Mouse (Mus musculus): ENCODE results near the gene Dnmt1. TPM values are rescaled to one million over a fixed set of nuclear protein-coding genes. Genes with fewer than 3 reads are reported as not detected.

Gene Dnmt1
- total RNA-seq (2014; rRNA removed): 83.1 and 101 TPM in 2 replicates
- 36.2 and 39.9 TPM in 2 replicates for polyA plus RNA-seq (2015; fragmentation: Nextera tagmentation; extraction: Ambion mirVana)

GRCm38 (mm10) chr9:20959430-20959938, at the start of gene Dnmt1:
Gene Dnmt1, minus strand, starts transcription at chr9:20959888.
- Histone ChIP-seq H3K27me3 (ENCODE audit: insufficient read depth, low read length) (no peaks in the 10 kb centered on the region), H3K36me3 (ENCODE audit: insufficient read depth) (no peaks in the 10 kb centered on the region), H3K4me3 (ENCODE audit: low read depth, low read length) (no peak within 1 kb of the TSS), H3K9me3 (ENCODE audit: low read length) (no peaks in the 10 kb centered on the region), H3K9ac (no peak within 1 kb of the TSS), H3K4me1 (ENCODE audit: insufficient read depth) (no peaks in the 10 kb centered on the region), H3K4me2 (ENCODE audit: low read depth) (no peak within 1 kb of the TSS), H3K27ac (ENCODE audit: low read depth, low read length) (no peak within 1 kb of the TSS)
- ATAC-seq: no peak
- no peak for TF ChIP-seq CTCF (IDR thresholded peaks at IDR 0.05; ENCODE audit: low read depth)
- 84% methylated on average over 2 of the region's 2 CpGs for WGBS
- DNase-seq: no peak

- ATAC-seq: no peak
- TF ChIP-seq CTCF (IDR thresholded peaks at IDR 0.05; ENCODE audit: low read depth): no peak
- Histone ChIP-seq H3K27me3 (ENCODE audit: insufficient read depth, low read length) (no peaks in the 10 kb centered on the region), H3K4me1 (ENCODE audit: insufficient read depth) (no peaks in the 10 kb centered on the region), H3K4me3 (ENCODE audit: low read depth, low read length) (no peak overlapping the region), H3K4me2 (ENCODE audit: low read depth) (no peak overlapping the region), H3K27ac (ENCODE audit: low read depth, low read length) (no peak overlapping the region), H3K9ac (no peak overlapping the region), H3K36me3 (ENCODE audit: insufficient read depth) (peaks cover 44% of the 10 kb centered on the region), H3K9me3 (ENCODE audit: low read length) (no peaks in the 10 kb centered on the region)
- no peak for DNase-seq
- WGBS: 78% methylated on average over 7 of the region's 7 CpGs
These were observed 48.3 kb upstream of the Dnmt1 start for GRCm38 (mm10) chr9:21008007-21008406.

- Histone ChIP-seq H3K4me3 (ENCODE audit: low read depth, low read length) (no peak overlapping the region), H3K27ac (ENCODE audit: low read depth, low read length) (no peak overlapping the region), H3K9me3 (ENCODE audit: low read length) (no peaks in the 10 kb centered on the region), H3K27me3 (ENCODE audit: insufficient read depth, low read length) (no peaks in the 10 kb centered on the region), H3K9ac (no peak overlapping the region), H3K4me1 (ENCODE audit: insufficient read depth) (no peaks in the 10 kb centered on the region), H3K4me2 (ENCODE audit: low read depth) (no peak overlapping the region), H3K36me3 (ENCODE audit: insufficient read depth) (peaks cover 44% of the 10 kb centered on the region)
- 94% methylated on average over 10 of the region's 10 CpGs for WGBS
- TF ChIP-seq CTCF (IDR thresholded peaks at IDR 0.05; ENCODE audit: low read depth): no peak
- DNase-seq: no peak
- no peak for ATAC-seq
These were observed 47.7 kb upstream of the Dnmt1 start for GRCm38 (mm10) chr9:21007313-21007952.

GRCm38 (mm10) chr9:21002627-21003551, 43.2 kb upstream of the Dnmt1 start, which contains the start of gene Mrpl4:
Gene Mrpl4, plus strand, starts transcription at chr9:21002738.
- peak; percentile 96 for DNase-seq
- 1% methylated on average over 72 of the region's 72 CpGs for WGBS
- Histone ChIP-seq H3K4me3 (ENCODE audit: low read depth, low read length) (peak within 1 kb of the TSS; percentile 68), H3K27me3 (ENCODE audit: insufficient read depth, low read length) (no peaks in the 10 kb centered on the region), H3K9ac (peak within 1 kb of the TSS; percentile 69), H3K4me2 (ENCODE audit: low read depth) (peak within 1 kb of the TSS; percentile 83), H3K4me1 (ENCODE audit: insufficient read depth) (no peaks in the 10 kb centered on the region), H3K27ac (ENCODE audit: low read depth, low read length) (peak within 1 kb of the TSS; percentile 82), H3K9me3 (ENCODE audit: low read length) (no peaks in the 10 kb centered on the region), H3K36me3 (ENCODE audit: insufficient read depth) (peaks cover 31% of the 10 kb centered on the region)
- no peak for TF ChIP-seq CTCF (IDR thresholded peaks at IDR 0.05; ENCODE audit: low read depth)
- peak; percentile 94 for ATAC-seq

- WGBS: 6% methylated on average over 7 of the region's 7 CpGs
- H3K27me3 ChIP-seq (ENCODE audit: insufficient read depth, low read length): no peaks in the 10 kb centered on the region
- peak overlapping the region; percentile 68 for H3K4me3 ChIP-seq (ENCODE audit: low read depth, low read length)
- no peaks in the 10 kb centered on the region for H3K9me3 ChIP-seq (ENCODE audit: low read length)
- peaks cover 25% of the 10 kb centered on the region for H3K36me3 ChIP-seq (ENCODE audit: insufficient read depth)
- ATAC-seq (peak; percentile 25), DNase-seq (no peak)
- H3K27ac ChIP-seq (ENCODE audit: low read depth, low read length): peak overlapping the region; percentile 82
- H3K4me2 ChIP-seq (ENCODE audit: low read depth): peak overlapping the region; percentile 83
- no peak for TF ChIP-seq CTCF (IDR thresholded peaks at IDR 0.05; ENCODE audit: low read depth)
- H3K4me1 ChIP-seq (ENCODE audit: insufficient read depth): no peaks in the 10 kb centered on the region
- H3K9ac ChIP-seq: peak overlapping the region; percentile 69
These were observed 42.6 kb upstream of the Dnmt1 start for GRCm38 (mm10) chr9:21002270-21002626.

GRCm38 (mm10) chr9:21001651-21002200, 42.0 kb upstream of the Dnmt1 start:
- 76% methylated on average over 6 of the region's 6 CpGs for WGBS
- Histone ChIP-seq H3K4me2 (ENCODE audit: low read depth) (peak overlapping the region; percentile 83; the same call in 1 of the 2 replicates), H3K9me3 (ENCODE audit: low read length) (no peaks in the 10 kb centered on the region), H3K4me1 (ENCODE audit: insufficient read depth) (no peaks in the 10 kb centered on the region), H3K27me3 (ENCODE audit: insufficient read depth, low read length) (no peaks in the 10 kb centered on the region), H3K27ac (ENCODE audit: low read depth, low read length) (peak overlapping the region; percentile 82; the same call in 1 of the 2 replicates), H3K9ac (no peak overlapping the region), H3K4me3 (ENCODE audit: low read depth, low read length) (peak overlapping the region; percentile 68; the same call in 1 of the 2 replicates), H3K36me3 (ENCODE audit: insufficient read depth) (peaks cover 20% of the 10 kb centered on the region)
- ATAC-seq (no peak), DNase-seq (peak; percentile 3)
- TF ChIP-seq CTCF (IDR thresholded peaks at IDR 0.05; ENCODE audit: low read depth): no peak

All from forebrain, postnatal 0 days (tissue).